Mouse (Mus musculus): ENCODE data around the gene Spaca7.
"Not testable (repeated sequence)": the region's sequence is repeated elsewhere in the genome, so short reads cannot be mapped to it uniquely, and the experiment has no call there.

DNA sequence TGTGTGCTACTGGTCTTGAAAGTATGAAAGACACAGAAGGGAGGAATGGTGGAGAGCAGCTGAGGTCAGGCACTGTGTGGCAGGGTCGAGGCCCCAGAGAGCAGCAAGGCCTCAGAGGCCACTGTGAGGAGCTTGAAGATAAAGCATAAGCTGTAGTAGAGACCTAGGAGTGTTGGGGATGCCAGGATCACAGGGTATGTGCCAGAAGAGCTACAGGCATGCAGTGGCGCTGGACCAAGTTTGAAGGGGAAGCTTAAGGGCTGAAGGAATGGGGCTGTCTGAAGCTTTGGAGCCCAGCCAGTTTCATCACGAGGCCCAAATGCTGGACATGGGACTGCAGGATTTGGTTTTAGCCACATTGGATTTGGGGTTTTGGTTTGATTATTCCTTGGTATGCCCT, 44.5 kb downstream of the Spaca7 start:
- TF ChIP-seq CTCF, EP300 (IDR thresholded peaks at IDR 0.05): not testable (repeated sequence)

Measured in lung, postnatal 0 days (tissue).